Mouse (Mus musculus) thymus, postnatal 4 days (tissue): ENCODE measurements at regions not wholly inside any gene's neighbourhood (a gene's known extent, or its start where the extent isn't known, plus 50 kb on each side); places are given as distances from the start of the nearest gene placed in this dataset.

ENCODE experiments used
- DNase-seq: peaks from one replicate; pipeline ENCODE4 v3.0.0; 2021

GRCm38 (mm10) chr2:137413432-137413831, 297.0 kb upstream of the Jag1 start:
- DNase-seq: no peak

- no peak for DNase-seq
Observed at GRCm38 (mm10) chr2:137409611-137410010, 293.2 kb upstream of the Jag1 start.

GRCm38 (mm10) chr2:137408294-137408693, 291.9 kb upstream of the Jag1 start:
- no peak for DNase-seq

DNA sequence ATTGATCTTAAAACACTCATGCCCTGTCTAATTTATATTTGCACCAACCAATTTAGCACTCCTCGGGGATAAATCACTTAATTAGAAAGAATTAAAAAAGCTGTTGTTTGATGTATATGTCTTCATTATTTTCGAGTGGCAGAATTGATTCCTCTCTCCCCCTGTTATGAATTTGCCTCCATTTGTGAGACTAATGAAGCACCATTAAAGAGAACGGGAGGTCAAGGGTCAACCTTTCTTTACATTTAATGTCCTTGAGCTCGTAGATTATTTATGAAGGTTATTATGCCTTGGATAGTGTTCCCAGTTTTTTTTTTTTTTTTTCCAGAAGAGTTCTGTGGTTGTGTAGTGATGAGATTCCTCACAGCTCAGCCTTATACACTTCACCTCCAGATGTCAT, 277.0 kb upstream of the Jag1 start:
- no peak for DNase-seq

DNA sequence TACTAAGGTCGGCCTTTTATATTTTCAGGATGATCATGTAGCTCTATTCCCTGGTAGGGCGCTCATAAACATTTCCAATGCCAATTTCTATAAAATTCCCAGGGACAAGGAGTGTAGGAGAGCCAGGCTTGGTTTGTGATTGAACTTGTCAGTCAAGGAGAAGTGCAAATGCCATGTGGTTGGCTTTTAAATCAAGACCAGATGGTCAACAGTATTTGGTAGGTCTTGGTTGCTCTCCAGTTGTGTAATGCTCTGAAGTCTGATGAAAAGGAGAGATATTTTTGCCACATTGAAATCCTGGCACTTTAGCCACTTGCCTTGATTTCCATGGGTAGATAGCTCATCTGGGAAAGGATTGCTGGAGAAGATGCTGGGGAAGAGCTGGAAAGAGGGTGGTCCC, 263.4 kb upstream of the Jag1 start:
- no peak for DNase-seq

DNA sequence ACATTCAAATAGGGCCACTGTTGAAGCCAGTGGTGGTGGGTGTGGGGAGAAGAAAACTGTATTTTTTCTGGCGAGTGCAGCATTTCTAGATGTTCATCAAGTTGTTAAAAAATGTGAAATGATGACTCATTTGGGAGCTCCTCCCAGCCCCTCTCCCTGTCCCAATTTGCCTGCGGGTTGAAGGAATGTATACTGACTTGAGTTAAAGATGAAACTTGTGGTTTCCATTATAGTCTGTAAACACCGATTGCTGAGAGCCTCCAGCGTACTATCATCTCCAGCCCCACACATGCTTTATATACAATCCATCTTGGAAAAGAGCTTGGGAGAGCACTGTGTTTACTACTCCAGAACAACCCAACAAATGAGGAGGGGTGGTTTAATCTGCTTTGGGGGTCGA, 258.9 kb upstream of the Jag1 start:
- DNase-seq: no peak

- DNase-seq: no peak
Observed at GRCm38 (mm10) chr2:137371062-137371461, 254.6 kb upstream of the Jag1 start.

DNA sequence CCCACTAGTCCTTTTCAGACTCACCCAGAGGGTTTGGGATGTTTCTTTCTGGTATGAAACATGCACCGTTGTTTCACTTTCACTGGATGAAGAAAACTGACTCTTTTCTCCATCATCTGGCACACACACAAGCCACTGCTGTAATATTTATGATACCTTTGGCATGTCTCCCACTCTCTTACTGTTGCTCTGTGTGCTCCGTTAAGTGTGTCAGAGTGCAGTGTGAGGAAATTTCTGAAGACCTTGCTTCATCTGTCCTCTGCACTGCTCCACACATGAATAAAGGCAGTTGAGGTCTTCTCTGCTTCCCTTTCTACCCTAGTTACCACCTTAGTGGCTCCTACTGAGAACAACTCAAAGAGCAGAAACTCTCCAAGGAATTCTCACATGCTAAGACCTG, 246.6 kb upstream of the Jag1 start:
- DNase-seq: no peak

DNA sequence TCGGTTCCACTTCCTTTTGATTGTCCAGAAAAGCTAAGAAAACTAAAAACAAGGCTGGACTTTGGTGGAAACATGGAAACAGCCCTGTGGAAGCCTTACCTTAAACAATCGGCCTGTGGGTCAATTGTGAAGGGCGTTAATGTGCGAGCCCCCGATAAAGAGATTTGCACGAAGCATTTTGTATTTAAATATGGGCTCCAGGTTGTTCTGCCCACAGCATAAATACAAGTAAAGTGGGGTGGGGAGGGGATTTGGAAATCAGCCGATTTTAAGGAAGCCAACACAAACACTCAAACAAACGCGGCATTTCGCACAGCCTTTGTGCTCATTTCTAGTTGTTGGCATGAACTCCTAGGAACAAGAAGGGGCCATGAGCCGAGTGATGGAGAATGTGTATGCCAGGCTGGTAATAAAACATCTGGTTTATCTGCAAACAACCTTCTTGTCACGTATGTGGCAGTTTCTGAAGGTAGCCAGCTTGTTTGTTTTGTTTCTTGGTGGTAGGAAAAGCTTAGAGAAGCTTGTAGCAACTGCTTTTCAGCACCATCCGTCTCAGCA, 240.8 kb upstream of the Jag1 start:
- DNase-seq: no peak

GRCm38 (mm10) chr2:137343736-137344135, 227.3 kb upstream of the Jag1 start:
- DNase-seq: no peak

- no peak for DNase-seq
Observed at GRCm38 (mm10) chr2:137329995-137330394, 213.6 kb upstream of the Jag1 start.

- no peak for DNase-seq
Observed at GRCm38 (mm10) chr2:137323445-137323844, 207.0 kb upstream of the Jag1 start.

DNA sequence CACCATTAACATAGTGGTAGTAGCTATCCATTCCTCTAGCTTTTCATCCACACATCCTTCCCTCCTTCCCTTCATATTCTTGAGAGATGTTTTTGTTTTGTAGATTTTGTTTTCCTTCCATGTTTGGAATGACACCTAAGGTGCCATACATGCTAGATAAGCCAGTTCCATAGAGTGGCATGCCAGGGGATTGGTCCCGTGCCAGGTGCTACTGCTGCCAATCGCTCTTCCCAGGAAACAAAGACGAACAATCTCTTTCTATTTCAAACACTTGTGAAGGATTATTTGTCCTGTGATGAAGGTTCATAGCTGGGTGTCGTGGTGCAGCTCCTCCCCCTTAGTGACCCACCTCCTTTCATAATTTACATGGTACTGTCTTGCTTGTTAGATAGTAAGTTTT, 194.1 kb upstream of the Jag1 start:
- DNase-seq: no peak

DNA sequence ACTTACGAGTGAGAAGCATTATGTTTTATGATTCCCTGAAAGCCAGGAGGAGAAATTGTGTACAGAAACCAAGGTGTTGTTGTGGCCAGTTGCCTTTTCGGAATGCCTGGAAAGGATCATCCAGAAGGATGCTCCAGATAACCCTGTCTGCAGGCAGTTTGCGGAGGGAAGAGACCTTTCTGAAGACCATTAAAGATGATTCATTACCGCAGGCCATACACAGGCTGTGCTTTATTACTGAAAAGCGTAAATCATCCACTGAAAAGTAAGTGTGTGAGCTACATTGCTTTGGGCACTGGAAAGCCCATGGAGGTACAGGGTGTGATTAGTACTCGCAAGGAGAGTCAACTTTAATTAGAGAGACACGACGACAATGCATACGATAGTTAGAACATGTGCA, 191.7 kb upstream of the Jag1 start:
- DNase-seq: no peak

- no peak for DNase-seq
Observed at GRCm38 (mm10) chr2:137301474-137302267, 185.2 kb upstream of the Jag1 start.

DNA sequence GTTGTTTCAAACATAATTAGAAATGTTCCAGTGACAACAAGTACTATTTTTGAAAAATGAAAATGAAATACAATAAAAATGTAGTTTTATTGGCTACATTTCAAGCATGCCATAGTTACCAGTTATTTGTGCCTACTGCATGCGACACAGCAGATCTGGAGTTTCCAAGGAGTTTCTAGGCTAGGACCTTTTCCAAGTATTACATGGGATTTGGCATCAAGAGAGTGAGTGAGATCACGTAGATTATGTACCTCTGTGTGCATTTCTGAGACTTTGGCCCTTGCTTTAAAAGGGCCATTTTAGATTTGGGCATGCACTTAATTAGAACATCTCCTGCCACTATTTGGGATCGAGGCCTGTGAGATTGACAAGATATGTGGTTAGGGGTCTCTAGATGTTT, 172.8 kb upstream of the Jag1 start:
- no peak for DNase-seq

DNA sequence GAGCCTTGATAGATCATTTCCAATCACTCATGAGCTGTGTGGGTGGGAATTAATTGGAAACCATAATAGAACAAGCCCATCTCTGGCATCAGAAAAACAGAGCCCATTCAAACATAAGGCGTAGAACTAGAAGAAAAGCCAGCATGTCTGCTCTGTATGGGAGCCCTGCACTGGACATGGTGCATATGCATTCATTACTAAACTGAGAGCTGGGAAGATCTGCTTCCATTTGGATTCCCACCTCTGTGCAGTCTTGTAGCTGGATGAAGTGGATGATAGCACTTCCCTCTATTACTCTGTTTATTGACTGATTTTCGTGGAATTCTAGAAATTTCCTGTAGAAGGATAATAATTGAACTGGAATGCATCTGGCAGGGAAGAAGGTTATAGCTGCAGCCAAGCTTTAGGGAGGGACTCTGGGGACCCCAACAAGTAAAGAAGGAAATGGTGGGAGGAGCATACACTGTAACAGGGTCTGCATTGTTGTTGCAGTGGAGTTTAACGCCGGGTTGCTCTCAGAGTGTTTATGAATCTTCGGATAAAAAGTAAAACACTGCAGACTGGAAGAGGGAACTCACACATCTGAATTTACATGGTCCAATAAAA, 155.2 kb upstream of the Jag1 start:
- no peak for DNase-seq

DNA sequence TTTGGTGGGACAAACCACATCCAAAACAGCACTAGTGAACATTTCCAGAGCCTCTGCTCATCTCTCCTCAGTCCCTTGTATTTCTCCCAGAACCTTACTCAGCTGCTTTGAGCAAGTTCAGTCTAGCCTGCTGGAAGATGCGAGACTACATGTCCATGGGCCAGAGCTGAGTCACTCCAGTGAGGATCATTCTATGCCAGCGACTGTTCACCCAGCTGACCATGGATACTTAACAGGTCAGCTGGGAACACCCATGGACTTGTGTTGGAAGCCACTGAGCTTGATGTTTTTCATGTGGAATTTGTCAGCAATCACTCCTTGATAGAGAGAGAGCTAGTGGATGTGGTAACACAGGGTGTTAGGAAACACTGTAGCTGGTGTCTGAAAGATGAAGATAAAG, 146.5 kb upstream of the Jag1 start:
- no peak for DNase-seq

DNA sequence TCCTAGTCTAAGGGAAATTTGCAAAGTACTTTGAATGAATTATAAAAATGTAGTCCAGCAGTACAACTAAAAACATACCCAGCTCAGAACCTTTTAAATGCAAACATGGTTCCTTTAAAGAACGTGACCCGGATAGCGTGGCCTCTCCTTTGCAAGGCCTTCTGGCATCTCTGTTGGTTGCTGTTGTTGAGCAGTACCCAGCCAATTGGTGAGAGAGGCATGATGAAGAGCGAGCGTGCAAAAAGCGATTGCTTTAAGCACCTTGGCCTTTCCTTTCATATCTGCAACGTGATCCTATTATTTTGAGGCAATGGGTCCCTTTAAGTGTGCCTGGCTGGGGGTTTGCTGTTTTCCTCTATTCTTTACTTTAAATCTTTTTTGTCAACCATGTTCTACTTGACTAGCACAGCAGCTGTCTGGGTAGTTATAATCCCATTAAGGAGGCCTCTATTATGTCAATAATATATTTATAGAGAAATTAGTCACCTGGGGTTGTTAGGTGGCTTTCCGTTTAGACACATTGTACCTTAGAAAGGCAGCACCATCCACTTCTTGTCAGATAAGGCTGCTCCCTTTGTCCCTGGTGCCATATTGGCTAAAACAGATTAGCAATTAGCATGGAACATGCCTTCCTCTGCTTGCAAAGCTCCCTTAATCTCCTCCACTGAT, 141.5 kb upstream of the Jag1 start:
- no peak for DNase-seq

- DNase-seq: no peak
Observed at GRCm38 (mm10) chr2:137247931-137248330, 131.5 kb upstream of the Jag1 start.

DNA sequence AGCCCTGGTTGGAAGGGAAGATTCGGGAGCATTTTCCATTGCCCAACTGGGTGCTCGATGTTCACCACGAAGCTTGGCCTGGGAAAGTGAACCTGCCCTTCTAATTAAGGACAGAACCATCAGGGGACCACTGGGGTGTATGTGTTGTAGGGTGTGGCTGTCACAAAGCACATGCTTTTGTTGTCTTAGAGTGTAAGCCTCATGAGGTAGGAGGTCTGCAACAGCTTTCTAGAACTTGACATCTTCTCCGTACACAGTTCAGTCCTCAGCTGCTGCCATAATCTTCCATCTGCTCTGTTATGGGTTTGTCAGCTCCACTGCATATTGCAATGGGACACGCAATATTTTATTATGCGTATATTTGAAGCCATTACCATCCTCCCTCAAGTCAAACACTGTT, 127.9 kb upstream of the Jag1 start:
- no peak for DNase-seq

DNA sequence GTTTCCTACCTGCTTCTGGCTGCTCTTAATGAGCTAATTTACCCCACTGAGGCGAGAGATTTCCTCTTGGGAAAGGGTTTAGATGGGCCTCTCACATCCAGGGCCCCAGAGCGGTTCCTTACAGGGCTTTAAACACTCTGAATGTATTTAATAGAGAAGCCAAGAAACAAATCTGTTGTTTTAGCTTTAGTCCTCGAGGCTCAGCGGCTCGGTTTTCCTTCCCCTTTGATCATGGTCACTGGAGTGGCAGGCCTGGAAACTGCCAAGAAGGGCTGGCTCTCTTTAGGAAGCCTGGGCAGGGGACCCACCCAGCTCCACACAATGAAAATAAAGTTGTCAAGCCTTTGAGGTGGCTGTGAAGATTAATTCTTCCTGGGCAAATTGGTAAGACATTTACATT, 127.5 kb upstream of the Jag1 start:
- no peak for DNase-seq

- DNase-seq: no peak
Observed at GRCm38 (mm10) chr2:137236961-137237360, 120.5 kb upstream of the Jag1 start.

- no peak for DNase-seq
Observed at GRCm38 (mm10) chr2:137233936-137234335, 117.5 kb upstream of the Jag1 start.
